Mouse (Mus musculus) CD4-positive helper T cell, adult 2 months (primary cell): Measurements from ENCODE around the gene Capn15.

Source experiments
- DNase-seq: peaks from one replicate; pipeline ENCODE4 v3.0.0-alpha.2; 2012; ENCODE audit warnings: low read depth, missing footprints, low spot score

Gene Capn15

DNA sequence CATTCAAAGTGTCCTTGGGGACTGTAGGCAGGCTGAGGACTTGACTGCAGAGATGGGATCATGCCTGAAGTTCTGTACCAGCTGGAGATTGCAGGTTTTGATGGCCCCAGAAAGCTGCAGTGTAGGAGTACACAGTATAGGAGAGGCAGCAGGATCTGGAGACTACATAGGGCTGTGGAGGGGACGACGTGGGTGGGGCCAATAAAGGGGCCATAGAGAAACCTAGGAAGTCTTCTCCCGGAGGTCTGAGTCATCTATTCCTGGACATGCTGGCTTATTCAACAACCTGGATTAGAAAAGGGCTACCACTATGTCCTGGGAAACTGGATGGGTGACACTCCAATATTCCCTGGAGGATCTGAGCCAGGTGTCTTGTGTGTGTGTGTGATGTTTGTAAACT lies 29.9 kb downstream of the Capn15 start:
- DNase-seq = no peak

DNA sequence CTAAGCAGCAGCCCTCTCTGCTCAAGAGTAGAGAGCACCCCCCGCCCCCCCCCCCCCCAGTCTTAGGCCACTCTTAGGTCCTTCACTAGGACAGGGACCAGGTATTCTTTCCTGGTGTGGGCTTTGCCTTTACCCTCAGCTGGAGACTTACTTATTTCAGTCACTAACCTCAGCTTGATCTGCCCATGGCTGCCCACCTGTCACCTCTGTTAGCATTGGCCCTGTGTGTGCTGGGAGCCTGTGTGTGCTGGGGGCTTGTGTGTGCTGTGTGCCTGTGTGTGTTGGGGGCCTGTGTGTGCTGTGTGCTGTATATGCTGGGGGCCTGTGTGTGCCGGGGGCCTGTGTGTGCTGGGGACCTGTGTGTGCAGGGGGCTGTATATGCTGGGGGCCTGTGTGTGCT lies 30.9 kb downstream of the Capn15 start:
- DNase-seq = no peak

DNA sequence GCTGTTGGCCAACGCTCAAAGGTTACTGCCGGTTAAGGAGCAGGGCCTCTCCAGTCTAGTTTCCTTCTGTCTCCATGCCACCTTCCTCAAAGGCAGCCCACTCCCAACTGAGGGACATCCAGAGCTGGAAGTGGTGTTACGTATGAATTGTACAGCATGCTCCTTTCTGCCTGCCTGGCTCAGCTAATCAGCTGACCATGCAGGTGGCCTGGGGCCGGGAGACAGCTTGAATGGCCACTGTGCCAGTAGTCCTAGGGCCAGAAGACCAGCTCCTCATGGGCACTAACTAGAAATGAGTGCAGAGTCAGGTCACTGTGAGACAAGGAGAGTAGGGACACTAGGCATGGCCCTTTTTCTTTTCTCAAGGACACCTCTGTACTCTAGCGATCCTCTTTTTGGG lies 32.4 kb downstream of the Capn15 start:
- no peak for DNase-seq

DNA sequence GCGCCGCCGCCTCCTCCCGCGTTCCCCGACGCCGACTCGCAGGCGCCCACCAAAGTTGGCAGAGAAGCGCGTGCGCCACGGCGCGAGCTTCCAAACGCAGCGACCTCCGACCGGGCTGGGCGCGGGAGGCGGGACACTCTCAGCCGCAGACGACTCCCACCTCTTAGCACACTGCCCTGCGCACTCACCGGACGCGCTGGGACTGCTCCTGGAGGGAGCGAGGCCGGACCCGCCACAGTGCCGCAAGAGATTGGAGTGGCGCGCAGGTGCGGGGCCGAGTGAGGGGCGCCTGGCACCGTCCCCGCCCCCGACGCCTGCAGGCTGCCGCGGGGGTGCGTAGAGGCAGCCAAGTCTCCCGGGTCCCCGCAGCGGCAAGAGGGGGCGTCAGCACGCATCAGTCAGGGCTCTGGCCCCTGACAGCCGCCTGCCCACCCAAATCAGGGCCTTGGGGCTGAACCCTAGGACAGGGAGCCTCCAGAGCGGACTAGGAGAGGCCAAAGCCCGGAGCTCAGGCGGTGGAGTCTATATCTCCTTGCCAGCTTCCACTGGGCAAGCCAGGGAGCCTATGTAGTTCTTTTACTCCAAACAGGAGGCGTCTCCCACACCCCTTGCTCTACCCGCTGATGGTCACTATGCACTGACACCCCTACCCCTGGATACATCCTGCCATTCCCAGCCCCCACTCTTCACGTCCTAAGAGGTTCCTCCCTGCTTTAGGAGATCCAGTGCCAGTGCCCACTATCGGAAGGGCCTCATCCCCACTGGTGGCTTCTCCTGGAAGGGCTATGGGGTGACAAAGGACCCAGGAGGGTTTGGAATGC lies 33.6 kb downstream of the Capn15 start, which contains the start of gene A930017K11Rik:
Gene A930017K11Rik (minus strand): TSS at position 763 of the 821 bp plus-strand sequence.
- no peak for DNase-seq

DNA sequence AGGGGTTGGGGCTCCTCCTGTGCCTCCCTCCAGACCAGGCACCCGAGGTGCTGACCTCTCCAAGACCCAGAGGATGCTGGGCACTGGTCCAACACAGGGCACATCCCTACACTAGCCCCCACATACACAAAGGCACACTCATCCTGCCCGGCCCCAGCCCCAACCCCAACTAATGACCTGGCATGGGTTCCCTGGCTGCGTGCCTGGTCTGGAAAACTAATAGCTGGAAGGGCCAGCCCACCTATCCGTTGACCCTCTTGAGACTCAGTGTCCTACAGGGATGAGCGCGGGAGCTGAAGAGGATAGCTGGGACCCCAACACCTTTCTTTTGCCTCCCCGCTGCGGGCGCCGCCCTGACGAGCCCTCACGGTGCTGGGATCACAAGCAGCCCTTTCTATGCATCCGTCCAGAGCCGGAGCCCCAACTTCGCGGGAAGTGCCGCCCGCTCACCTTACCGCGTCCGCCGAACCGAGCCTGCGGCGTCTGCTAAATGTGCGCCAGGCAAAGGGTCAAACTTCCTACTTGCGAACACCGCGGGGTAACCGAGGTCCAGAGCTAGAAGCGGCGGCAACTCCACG lies 34.3 kb downstream of the Capn15 start:
- DNase-seq = no peak

DNA sequence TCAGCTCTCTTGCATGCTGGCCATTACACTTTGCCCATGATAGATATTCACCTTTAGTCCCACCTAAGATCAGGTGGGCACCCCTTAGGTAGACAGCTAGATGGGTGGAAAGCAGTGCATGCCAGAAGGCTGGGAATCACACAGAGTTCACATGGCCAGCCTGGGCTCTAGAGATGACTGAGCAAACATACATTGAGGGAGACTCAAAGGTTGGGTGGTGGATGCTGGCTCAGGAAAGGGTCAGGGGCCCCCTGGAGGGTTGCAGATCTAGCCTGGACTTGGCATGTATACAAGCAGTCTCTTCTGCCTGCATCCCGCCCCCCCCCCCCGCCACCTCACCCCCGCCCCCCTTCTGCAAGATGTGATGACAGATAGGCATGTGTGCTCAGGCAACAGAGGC lies 34.9 kb downstream of the Capn15 start:
- DNase-seq = no peak

DNA sequence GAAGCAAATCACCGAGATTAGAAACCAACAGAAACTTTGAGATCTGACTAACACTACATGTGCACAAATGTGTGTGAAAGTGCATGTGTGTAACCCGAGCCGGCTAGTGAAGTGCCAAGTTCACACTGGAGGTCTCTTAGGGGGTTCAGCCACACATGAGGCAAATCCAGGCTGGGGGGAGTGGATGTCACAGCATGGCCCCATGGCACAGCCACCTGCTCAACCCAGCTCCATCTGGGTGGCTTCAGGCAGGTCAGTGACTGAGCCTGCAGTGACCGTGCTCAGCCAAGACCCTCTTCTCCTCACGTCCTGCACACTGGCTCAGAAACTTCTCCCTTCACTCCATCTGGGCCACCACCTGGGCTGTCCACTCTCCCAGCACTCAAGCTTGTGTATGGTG lies 35.6 kb downstream of the Capn15 start:
- no peak for DNase-seq

DNA sequence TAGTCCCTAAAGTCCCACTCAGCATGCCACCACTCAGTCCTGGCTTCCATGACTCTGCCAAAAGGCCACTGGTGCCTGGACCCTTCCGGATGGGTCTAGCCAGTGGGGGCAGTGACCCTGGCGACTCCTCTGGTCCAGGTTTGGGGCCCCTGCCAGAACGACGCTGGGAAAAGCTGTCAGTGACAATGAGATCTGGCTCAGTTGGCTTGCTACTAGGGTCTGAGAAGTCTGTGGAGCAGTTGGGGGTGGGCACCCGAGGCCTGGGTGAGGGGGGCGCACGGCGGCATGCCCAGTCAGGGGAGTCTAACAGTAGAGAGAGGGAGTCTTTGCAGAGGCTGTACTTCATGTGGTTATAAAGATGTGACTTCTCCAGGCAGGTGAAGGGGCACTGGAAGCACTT lies 37.5 kb downstream of the Capn15 start:
- DNase-seq = no peak

DNA sequence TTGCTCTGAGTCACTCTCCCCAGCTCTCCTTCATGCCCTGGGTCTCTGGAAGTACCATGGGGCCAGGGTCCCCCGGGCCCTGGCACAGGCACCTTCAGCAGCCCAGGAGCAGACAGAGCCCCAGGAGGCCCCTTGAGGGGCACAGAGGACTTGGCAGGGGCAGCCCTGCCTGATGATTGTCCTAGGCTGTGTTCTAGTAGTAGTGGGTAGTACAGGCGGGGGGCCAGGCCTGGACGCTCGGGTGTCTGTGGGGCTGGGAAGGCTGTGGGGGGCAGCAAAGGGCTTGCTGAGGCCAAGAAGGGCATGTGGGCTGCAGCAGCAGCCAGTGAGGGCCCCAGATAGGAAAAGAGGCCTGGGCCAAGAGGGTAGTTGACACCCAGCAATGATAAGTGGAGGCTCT lies 38.0 kb downstream of the Capn15 start:
- no peak for DNase-seq

DNA sequence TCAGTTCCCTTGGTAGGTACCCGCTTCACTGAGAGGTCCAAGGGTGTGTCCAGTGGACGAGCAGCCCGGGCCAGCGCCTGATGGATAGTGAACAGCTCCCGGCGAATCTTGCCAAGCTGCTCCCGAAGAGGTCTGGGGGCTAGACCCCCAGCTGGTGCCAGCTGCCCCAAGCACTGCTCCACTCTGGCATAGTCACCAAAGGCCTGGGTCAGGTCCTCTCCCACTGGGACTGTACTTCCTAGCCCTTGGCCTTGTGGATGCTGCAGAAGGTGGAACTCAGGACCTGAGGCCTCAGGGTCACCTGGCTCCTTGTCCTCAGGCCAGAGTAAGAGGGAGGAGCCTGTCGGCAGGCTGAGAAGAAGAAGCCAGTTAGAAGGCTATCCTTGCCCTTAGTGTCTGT lies 38.7 kb downstream of the Capn15 start:
- DNase-seq = no peak

DNA sequence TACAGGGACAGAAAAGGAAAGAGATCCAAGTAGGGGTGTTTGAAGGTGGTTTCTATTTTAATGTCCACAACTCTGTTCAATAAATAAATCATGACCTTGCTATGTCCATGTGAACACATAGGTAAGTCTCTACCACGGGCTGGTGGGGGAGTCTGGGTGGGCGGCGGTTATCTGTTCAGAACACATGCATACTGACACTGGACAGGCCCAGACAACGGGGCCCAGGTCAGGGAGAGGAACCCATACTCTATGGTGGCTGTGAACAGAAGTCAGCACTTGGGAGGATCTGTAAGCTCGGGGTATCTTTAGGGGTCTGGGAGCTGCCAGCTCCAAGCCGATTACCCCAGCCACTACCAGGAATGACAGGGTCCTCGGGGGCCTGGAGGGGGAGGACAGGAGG lies 39.2 kb downstream of the Capn15 start:
- DNase-seq = no peak

DNA sequence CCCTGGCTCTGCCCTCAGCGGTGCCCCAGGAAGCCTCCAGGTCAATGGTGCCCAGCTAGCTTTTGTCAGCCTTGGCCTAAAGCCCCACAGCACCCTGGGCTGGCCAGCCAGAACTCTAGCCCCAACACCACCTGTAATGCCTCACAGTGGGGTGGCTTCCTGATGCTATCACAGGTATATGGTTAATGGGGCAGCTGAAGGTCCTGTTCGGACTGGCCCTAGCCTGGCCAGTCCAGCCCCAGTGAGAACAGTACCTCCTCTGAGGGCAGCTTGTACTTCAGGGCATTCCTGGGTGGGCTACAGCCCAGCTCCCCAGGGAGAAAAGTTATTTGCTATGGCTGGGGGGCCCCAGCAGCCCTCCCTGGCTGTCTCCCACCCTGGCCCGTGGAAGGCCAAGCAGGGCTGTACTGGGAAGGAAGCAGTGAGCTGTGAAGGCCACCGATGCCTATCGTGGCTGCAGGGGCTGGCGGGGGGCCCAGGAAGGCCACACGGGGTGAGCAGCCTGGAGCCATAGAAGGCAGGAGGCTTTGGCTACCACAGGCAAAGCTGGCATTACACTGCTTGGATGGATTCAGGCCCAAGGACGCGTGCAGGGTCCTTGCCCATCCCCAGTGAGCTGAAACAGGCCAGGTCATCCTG lies 40.0 kb downstream of the Capn15 start:
- DNase-seq = no peak

DNA sequence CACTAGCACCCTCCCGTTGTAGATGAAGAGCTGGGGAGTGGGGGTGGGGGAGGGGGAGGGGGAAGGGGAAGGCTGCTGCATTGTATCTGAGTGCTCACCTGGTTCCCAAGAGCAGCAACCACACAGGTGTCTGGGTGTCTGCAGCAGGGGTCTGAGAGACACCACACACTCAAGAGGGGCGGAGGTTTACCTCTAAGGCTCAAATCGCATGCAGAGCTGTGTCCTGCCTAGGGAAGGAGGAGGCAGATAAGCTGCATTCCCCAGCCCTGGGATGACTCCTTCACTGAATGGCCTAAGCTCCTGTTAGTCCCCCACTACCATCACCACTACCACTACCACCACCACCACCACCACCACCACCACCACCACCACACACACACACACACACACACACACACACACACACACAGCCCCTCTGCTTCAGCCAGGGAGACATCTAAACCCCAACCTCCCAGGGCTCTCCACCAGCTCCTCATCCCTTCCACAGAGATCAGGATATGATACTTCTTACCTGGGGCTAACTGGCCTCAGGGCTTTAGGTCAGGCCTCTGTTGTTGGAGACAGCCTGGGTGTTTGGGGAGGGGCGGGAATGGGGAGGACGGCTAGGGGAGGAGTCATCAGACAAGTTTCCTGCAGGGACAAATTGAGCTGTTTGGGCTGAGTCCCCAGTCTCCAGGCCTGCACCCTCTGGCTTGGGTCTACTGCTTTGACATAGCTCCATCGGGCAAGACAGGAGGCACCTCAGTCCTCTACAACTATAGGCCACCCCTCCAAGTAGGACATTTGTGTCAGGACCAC lies 41.0 kb downstream of the Capn15 start, which contains the start of the genes Pigq and Nhlrc4:
Gene Pigq (minus strand): TSS at position 571 of the 798 bp plus-strand sequence.
Gene Nhlrc4 (minus strand): TSS at position 596 of the 798 bp plus-strand sequence.
- no peak for DNase-seq

DNA sequence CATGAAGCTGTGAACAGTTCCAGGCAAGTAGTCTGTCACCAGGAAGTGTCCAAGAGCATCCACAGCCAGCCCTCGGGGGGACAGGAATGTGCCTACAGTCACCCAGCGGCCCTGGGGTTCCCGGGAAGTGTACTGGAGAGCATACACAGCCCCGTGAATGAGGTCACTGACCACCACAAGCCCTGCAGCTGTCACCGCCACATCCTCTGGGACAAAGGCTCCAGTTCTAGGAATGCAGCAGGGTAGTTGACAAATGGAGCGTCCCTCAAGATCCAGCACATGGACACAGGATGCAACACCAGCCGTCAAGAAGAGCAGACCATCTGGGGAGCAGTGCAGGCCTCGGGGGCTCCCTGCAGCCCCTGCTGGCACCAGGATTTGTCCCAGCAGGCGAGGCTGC lies 41.8 kb downstream of the Capn15 start:
- DNase-seq = no peak

DNA sequence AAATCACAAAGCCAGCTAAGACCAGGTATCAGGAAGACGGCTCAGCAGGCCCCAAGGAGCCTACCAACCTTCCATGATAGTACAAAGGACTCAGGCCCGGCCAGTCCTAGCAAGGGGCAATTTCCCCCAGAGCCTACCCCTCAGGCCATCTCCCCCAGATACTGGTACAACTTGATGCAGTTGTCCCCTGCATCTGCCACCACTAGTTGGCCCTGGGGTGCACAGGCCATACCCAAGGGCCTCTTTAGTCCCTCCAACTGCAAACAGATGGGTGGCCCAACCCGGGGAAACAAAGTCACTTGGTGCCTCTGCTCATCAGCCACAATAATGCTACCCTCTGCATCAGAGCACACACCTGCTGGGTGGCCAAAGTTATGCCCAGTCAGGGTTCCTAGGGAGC lies 42.4 kb downstream of the Capn15 start:
- no peak for DNase-seq

DNA sequence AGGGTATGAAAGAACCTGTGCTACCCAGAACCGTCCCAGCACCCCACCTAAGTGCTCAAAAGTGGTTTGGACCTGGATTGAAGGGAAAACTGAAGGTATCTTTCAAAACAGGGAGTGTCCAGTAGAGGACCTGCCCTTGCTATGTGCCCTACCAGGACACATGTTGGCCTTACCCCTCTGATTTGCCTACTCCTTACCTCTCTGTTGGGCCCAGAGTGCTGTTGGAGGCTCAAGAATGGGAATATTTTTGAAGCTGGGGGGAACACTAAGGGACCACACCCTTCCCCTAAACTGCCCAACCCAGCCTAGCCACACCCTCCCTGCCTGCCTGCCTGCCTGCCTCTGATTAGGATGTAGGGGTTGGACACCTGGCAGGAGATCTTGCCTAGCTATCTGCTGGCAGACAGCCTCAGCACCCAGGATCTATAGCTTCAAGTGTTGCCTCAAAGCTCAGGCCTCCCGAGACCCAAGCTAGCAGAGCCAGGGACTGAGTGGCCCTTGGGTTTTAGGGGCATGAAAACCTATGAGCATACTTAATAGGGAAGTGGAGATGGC lies 42.9 kb downstream of the Capn15 start:
- no peak for DNase-seq

DNA sequence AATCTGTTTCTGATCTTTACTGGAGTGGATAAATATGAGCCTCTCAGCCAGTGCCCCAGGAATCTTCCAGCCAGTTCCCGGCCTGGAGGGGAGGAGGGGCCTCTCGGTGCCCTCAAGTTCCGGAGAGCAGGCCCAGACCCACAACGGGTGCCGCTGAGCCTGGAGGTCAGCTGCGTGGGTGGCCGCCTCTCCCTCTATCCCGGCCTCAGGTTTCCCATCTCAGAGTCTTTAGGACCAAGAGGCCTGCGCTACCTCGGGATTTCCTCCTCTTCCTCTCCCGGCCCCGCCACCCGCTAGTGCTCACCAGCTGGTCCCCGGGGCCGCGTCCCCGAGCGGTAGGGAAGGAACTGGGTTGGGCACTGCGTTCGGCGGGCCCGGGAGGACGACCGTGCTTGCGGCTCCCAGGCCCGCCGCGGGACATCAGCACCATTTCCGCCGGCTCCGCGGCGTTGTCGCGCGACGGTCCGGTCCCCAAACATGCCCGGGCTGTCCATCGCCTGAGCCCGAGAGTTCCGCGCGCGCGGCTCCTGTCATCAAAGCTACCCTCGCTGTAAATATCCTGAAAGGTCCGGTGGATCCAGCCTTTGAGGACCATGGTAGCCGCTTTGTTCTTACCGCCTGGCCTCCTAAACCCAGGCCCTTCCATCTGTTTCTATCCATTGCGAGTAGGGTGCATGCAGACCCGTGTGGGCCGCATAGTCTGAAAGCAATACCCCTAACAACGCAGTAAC lies 43.9 kb downstream of the Capn15 start:
- peak; percentile 84 for DNase-seq

DNA sequence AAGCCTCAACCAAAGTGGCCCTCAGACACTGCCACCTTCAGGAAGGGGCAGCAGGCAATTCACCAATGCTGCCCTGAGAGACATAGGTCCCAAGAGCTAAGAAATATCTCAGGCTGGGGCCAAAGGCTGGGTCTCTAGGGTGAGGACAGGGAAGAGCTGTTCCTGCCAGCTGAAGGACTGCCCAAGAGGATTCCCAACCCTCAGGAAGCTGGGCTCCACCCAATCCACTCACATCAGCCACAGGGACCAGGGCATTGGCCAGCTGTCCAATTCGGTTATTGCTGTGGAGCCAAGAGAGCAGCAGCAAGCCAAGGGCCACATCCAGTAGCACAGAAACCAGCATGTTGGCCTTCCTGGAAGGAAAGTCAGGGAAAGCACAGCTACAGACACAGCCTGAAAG lies 51.1 kb downstream of the Capn15 start:
- no peak for DNase-seq

DNA sequence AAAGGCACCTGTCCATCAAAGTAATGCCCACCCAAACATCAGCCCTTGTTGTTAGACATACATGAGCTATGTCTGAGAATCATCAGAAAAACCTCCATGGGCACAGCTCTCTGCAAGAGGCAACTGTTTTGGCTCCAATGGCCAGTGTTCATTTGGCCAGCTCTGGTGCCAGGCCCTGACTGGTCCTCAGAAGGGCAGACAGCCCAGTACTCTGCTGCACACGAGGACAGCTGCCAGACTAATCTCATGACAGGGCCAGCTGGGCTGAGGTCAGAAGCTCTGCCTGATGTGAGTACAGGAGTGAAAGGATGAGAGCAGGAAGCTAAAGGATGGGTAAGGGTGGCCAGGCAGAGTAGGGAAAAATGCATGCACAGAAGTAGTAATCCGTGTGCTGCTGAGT lies 60.2 kb downstream of the Capn15 start:
- DNase-seq = no peak

DNA sequence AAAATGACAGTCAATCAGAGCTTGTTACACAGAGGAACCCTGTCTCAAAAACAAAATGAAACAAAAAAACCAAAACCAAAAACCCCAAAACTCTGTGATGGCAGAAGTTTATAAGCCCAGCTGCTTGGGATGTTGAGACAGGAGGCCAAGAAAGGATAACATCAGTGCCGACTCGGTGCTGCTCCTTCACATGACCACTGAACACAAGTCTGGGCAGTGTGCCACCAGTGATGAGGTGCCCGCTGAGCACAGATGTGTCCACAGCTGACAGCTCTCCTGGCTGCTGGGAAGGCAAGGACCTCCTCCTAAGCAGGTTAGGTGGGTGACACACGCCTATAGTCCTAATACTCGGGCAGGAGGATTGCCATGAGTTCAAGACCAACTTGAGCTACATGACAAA lies 63.5 kb downstream of the Capn15 start:
- DNase-seq = no peak
